28 mouse cellular contexts compared by ENCODE assay signal in genomic region chrX:67210236-67210635, GRCm38 (mm10).
DNase-seq lines count a peak whose midpoint lies in the region; ATAC-seq lines count a peak whose summit lies in the region.
"Had no signal": no experiment of that assay in that cellular context is flagged by ENCODE, and none has a peak within 500 bp of the region (broad histone marks: within the 10 kb centered on the region; RNA-seq: fewer than 3 reads in every experiment).

No protein-coding gene starts in this region.

- H3K27me3 ChIP-seq in embryonic facial prominence, embryonic 14.5 days (replicated peaks; ENCODE audit: control insufficient read depth, insufficient read depth, low read length): no peaks in the 10 kb centered on the region
- H3K27me3 ChIP-seq in embryonic facial prominence, embryonic 10.5 days (replicated peaks; ENCODE audit: low read depth, poor library complexity, severe bottlenecking): no peaks in the 10 kb centered on the region
- H3K27me3 ChIP-seq in midbrain, embryonic 16.5 days (ENCODE audit: control insufficient read depth, insufficient read depth, low read depth, low read length): no peaks in the 10 kb centered on the region
- H3K27me3 ChIP-seq: CH12.LX; embryonic facial prominence, embryonic 12.5 days; embryonic facial prominence, embryonic 15.5 days; forebrain, embryonic 12.5 days had no signal

- no peaks in the 10 kb centered on the region for H3K4me1 ChIP-seq in embryonic facial prominence, embryonic 14.5 days (ENCODE audit: control insufficient read depth, insufficient read depth, low read length)
- H3K4me1 ChIP-seq in embryonic facial prominence, embryonic 10.5 days: no peaks in the 10 kb centered on the region
- H3K4me1 ChIP-seq in midbrain, embryonic 16.5 days (ENCODE audit: control insufficient read depth, insufficient read depth, low read length): no peaks in the 10 kb centered on the region
- H3K4me1 ChIP-seq: embryonic facial prominence, embryonic 12.5 days; embryonic facial prominence, embryonic 15.5 days; forebrain, embryonic 10.5 days; forebrain, embryonic 12.5 days had no signal

- H3K9ac ChIP-seq in embryonic facial prominence, embryonic 14.5 days (ENCODE audit: low read depth, low read length): no peak overlapping the region
- H3K9ac ChIP-seq in midbrain, embryonic 16.5 days (ENCODE audit: low read depth, low read length): no peak overlapping the region
- H3K9ac ChIP-seq: embryonic facial prominence, embryonic 12.5 days; embryonic facial prominence, embryonic 15.5 days; forebrain, embryonic 12.5 days had no signal

- no peak overlapping the region for H3K27ac ChIP-seq in embryonic facial prominence, embryonic 14.5 days (replicated peaks; ENCODE audit: low read depth, low read length)
- no peak overlapping the region for H3K27ac ChIP-seq in embryonic facial prominence, embryonic 10.5 days (replicated peaks)
- no peak overlapping the region for H3K27ac ChIP-seq in midbrain, embryonic 16.5 days (ENCODE audit: low read length)
- H3K27ac ChIP-seq: embryonic facial prominence, embryonic 12.5 days; embryonic facial prominence, embryonic 15.5 days; forebrain, embryonic 10.5 days; forebrain, embryonic 12.5 days had no signal

- no peaks in the 10 kb centered on the region for H3K36me3 ChIP-seq in embryonic facial prominence, embryonic 14.5 days (ENCODE audit: control insufficient read depth, insufficient read depth, low read length)
- no peaks in the 10 kb centered on the region for H3K36me3 ChIP-seq in embryonic facial prominence, embryonic 10.5 days (replicated peaks)
- no peaks in the 10 kb centered on the region for H3K36me3 ChIP-seq in midbrain, embryonic 16.5 days (ENCODE audit: control insufficient read depth, insufficient read depth, low read length)
- H3K36me3 ChIP-seq: embryonic facial prominence, embryonic 12.5 days; embryonic facial prominence, embryonic 15.5 days; forebrain, embryonic 10.5 days; forebrain, embryonic 12.5 days had no signal

- no peaks in the 10 kb centered on the region for H3K9me3 ChIP-seq in embryonic facial prominence, embryonic 14.5 days (ENCODE audit: control insufficient read depth, low read length)
- no peaks in the 10 kb centered on the region for H3K9me3 ChIP-seq in embryonic facial prominence, embryonic 10.5 days
- H3K9me3 ChIP-seq in midbrain, embryonic 16.5 days (replicated peaks; ENCODE audit: control insufficient read depth, low read length, poor library complexity, severe bottlenecking): no peaks in the 10 kb centered on the region
- H3K9me3 ChIP-seq: embryonic facial prominence, embryonic 12.5 days; embryonic facial prominence, embryonic 15.5 days; forebrain, embryonic 10.5 days; forebrain, embryonic 12.5 days had no signal

- 82% methylated on average over 1 of the region's 1 CpGs for WGBS in embryonic facial prominence, embryonic 14.5 days
- 76% methylated on average over 1 of the region's 1 CpGs for WGBS in embryonic facial prominence, embryonic 10.5 days
- 83% methylated on average over 1 of the region's 1 CpGs for WGBS in midbrain, embryonic 16.5 days

- ATAC-seq in embryonic facial prominence, embryonic 14.5 days (ENCODE audit: low read depth): no peak
- no peak for ATAC-seq in midbrain, embryonic 16.5 days
- ATAC-seq: activated CD4-positive, CD25-positive, alpha-beta regulatory T cell, adult 4 months; CD4-positive, CD25-positive, alpha-beta regulatory T cell, adult 4 months; forebrain, embryonic 14.5 days; forebrain, embryonic 16.5 days; Patski had no signal

- DNase-seq in embryonic facial prominence, embryonic 14.5 days (ENCODE audit: low spot score): peak; percentile 0
- no peak for DNase-seq in embryonic facial prominence, embryonic 10.5 days (ENCODE audit: low spot score)
- DNase-seq in ES-CJ7 (ENCODE audit: low read depth, low spot score) (peak; percentile 5), R1 (ENCODE audit: low read depth, low spot score) (peak; percentile 39)
- no peak for DNase-seq in cerebellum, adult 11 months
- DNase-seq in layer of hippocampus, postnatal 36 days: no peak
- DNase-seq: adrenal gland, adult 8-10 months; adrenal gland, postnatal 14 days; adrenal gland, postnatal 36 days; B cell, adult 2 months; cerebellum, adult 18-20 months; cerebellum, adult 8-10 months; cerebellum, adult 9-11 months; cerebellum, postnatal 14 days; cerebellum, postnatal 36 days; embryo, embryonic 11 days had no signal

- no peak overlapping the region for H3K4me2 ChIP-seq in embryonic facial prominence, embryonic 14.5 days (ENCODE audit: low read depth, low read length)
- H3K4me2 ChIP-seq in midbrain, embryonic 16.5 days (ENCODE audit: low read length): no peak overlapping the region
- H3K4me2 ChIP-seq: embryonic facial prominence, embryonic 12.5 days; embryonic facial prominence, embryonic 15.5 days; forebrain, embryonic 12.5 days had no signal

- no peak overlapping the region for H3K4me3 ChIP-seq in embryonic facial prominence, embryonic 14.5 days (ENCODE audit: low read depth, low read length)
- no peak overlapping the region for H3K4me3 ChIP-seq in embryonic facial prominence, embryonic 10.5 days
- no peak overlapping the region for H3K4me3 ChIP-seq in midbrain, embryonic 16.5 days (ENCODE audit: low read depth, low read length)
- H3K4me3 ChIP-seq: embryonic facial prominence, embryonic 12.5 days; embryonic facial prominence, embryonic 15.5 days; erythroblast, embryonic 14.5 days; forebrain, embryonic 10.5 days; forebrain, embryonic 12.5 days had no signal

Comparison
In these comparisons a context has a peak if more than half of its experiments do, and no peak if none do; other contexts are left out.
1. DNase-seq: peak in embryonic facial prominence, embryonic 14.5 days (single experiment), ES-CJ7 (single experiment) and R1 (single experiment); none in embryonic facial prominence, embryonic 10.5 days (single experiment), cerebellum, adult 11 months (single experiment) and layer of hippocampus, postnatal 36 days (0 of 2).